Mouse (Mus musculus) embryonic fibroblast, embryonic 13.5 days (primary cell): ENCODE data around the gene Tmem200a. TPM values are rescaled to one million over a fixed set of nuclear protein-coding genes. Genes with fewer than 3 reads are reported as not detected.

Experiments used
- H3K27ac ChIP-seq: 2 replicates; pipeline ENCODE4 v1.5.1; 2012; ENCODE audit warnings: low read length, control low read depth, inconsistent platforms; ENCODE audit not compliant: insufficient read depth
- H3K4me1 ChIP-seq: 2 replicates; pipeline ENCODE4 v1.6.1; 2011; ENCODE audit warnings: low read length; ENCODE audit not compliant: control insufficient read depth, insufficient read depth
- H3K4me3 ChIP-seq: 2 replicates; pipeline ENCODE4 v1.5.1; 2011; ENCODE audit warnings: mild to moderate bottlenecking, control low read depth, low read length; ENCODE audit not compliant: insufficient read depth
- CTCF ChIP-seq: IDR thresholded peaks from 2 replicates; pipeline ENCODE4 v1.5.1; 2011; ENCODE audit warnings: mild to moderate bottlenecking, control low read depth, low read length, moderate library complexity, borderline replicate concordance; ENCODE audit not compliant: insufficient read depth
- POLR2A ChIP-seq: IDR thresholded peaks from 2 replicates; pipeline ENCODE4 v1.6.1; 2011; ENCODE audit warnings: low read depth, mild to moderate bottlenecking, control low read depth, low read length, moderate library complexity
- polyA plus RNA-seq: library from polyadenylated mRNA; stranded (reverse); fragments of >200 nt; gene quantifications from 2 replicates; pipeline ENCODE4 v1.2.4, GENCODE M21; 2011; ENCODE audit warnings: low read depth; ENCODE audit not compliant: missing spikeins, insufficient read length

The Tmem200a gene
- polyA plus RNA-seq, result 9.8 and 29.3 TPM in 2 replicates

DNA sequence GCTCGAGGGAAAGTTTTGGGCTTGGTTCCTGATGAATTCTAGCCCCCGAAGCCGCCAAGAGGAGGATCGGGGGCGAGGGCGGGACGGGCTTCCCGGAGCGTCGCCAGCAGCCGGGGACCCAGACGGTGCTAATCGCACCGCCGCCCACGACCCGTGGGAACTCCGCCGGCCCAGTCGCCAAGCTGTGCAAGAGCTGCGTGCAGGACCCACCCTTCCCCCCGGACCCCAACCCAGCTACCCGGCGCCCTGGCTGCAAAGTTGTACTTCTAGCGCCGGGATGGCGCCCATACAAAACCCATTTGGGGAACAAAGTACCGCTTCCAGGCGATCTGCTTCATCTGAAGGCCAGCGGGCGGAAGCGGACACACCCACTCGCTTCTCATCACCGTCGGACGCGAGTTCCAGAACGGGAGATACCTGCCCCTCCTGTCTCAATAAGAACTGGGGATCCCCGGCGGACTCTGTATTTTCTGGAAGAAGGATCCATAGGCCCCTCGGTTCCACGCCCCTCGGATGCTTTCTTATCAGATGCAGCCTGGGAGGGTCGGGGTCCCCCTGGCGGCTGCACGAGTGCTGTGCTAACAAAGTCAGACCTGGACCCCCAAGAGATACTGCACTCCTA is at the start of gene Tmem200a:
Gene Tmem200a (minus strand): TSS at position 532 of the 622 bp plus-strand sequence.
- Histone ChIP-seq H3K4me3 (peak within 1 kb of the TSS; percentile 66), H3K4me1 (no peaks in the 10 kb centered on the region; the same call in 1 of the 2 replicates), H3K27ac (no peak within 1 kb of the TSS)
- TF ChIP-seq CTCF (peak; percentile 34; the same call in 1 of the 2 replicates), POLR2A (no peak)

DNA sequence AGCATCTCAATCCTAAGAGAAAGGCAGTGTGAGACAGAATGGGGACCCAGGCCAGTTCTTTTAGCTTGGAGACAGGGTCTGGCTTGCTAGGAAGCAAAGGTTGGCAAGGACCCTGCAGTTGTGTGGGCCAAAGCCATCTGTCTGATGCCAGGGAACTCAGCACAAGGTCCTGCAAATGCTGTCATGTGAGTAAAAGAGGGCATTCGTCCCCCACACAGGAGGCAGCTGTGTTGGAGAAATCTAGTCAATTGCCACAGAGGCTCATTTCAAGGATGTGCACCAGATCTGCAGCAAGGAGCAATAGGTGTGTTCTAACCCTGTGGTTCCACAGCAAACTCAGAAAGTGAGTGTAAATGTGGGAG is 41.0 kb upstream of the Tmem200a start:
- Histone ChIP-seq H3K4me3 (no peak overlapping the region), H3K27ac (no peak overlapping the region), H3K4me1 (no peaks in the 10 kb centered on the region; the same call in 1 of the 2 replicates)
- no peak for TF ChIP-seq POLR2A
- no peak for TF ChIP-seq CTCF

DNA sequence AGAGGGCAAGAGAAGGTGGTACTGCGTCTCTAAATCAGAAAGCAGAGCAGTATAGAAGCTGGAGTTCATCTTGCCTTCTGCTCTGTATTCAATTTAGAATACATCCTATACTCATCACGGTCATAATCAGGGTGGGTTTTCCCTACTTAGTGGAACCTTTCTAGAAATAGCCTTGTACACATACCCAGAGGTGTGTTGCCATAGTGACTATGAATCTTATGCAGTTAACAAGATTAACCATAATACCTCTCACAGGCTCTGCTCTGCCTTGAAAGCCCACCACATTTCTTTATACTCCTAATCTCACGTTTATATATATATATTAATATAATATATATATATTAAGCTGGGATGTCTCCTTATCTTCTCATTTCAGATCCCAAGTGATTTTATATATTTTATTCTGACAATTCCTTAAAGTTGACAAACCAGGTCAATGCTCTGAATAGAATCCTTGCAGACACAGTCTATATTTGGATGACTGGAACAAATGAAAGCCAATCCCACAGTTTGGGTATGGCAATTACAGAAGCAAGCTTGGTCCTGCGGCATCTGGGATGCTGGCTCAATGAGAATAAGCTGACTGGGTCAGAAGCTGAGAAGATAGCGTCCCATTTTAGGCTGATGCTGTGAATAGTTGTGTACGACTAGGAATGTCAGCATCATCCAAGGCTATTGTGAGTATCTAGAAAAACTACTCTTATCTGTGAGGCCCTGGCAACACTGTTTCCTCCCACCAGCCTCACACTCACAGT is 40.4 kb upstream of the Tmem200a start:
- Histone ChIP-seq H3K4me3 (no peak overlapping the region), H3K4me1 (no peaks in the 10 kb centered on the region; the same call in 1 of the 2 replicates), H3K27ac (no peak overlapping the region)
- no peak for TF ChIP-seq CTCF
- TF ChIP-seq POLR2A, result no peak

DNA sequence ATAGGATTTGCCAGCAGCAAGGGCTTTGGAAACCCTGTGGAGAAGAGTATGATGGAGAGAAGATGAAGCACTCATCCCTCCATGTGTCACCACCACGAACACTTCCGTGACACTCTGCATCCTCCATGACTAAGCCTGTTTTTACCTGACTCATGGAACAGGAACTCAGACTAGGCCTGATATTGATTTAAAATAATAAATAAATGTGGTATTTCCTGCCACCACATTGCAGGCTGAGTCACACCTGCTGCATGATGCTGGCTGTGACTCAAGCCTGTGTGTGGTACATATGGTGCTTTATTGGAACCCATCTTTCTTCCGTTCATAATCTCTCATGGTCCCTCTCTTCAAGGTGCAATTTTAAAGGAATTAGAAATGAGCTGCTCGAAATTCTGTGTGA is 35.6 kb upstream of the Tmem200a start:
- TF ChIP-seq CTCF (no peak), POLR2A (no peak)
- no peak overlapping the region for H3K27ac ChIP-seq
- no peak overlapping the region for H3K4me3 ChIP-seq
- H3K4me1 ChIP-seq, result no peaks in the 10 kb centered on the region; the same call in 1 of the 2 replicates

DNA sequence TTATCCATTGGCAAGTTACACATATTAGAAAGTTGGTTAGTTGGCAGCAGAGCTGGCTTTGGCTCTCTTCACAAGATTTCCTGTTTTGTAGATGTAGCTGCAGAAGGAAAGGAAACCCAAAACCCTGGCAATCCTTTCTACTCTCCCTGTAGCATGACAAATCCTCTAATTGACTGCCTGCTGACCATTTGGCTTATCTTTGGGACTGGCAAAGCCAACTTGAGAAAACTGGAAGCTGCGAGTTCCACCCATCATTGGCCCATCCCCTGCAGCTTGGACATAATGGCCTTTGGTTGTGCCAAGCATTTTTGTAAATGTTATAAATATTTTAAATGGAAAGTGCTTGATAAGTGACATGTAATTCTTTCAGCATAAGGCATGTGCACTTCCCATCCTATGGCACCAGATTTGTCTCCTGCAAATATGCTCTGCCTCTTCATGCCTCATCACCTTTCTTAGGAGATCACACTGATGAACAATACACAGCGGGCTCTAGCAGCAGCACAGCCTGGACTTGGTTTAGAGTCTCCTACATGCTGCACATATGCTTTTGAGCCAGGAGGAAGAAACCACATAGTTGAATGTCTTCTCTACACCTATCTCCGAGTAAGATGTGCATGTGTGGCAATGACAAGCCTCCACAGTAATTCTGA is 24.6 kb upstream of the Tmem200a start:
- no peak overlapping the region for H3K27ac ChIP-seq
- TF ChIP-seq POLR2A (no peak), CTCF (no peak)
- H3K4me3 ChIP-seq, result no peak overlapping the region
- no peaks in the 10 kb centered on the region for H3K4me1 ChIP-seq

DNA sequence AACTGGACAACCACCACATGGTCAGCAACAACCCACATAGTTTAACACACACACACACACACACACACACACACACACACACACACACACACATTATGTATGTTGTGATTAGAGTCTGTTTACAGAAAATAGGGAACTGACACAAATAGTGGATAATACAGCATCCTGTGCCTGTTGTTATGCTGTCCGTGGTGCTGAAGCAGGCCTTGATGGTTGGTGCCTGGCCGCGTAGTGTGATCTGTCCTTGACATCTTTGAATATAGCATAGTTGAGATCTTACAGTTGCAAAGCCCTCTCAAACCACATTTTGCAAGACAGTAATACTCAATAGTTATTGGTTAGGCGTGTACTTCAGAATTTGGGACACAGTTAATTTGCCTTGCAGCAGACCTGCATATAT is 3.2 kb upstream of the Tmem200a start:
- TF ChIP-seq POLR2A, result no peak
- H3K4me3 ChIP-seq, result no peak overlapping the region
- H3K4me1 ChIP-seq, result no peaks in the 10 kb centered on the region
- H3K27ac ChIP-seq, result no peak overlapping the region

DNA sequence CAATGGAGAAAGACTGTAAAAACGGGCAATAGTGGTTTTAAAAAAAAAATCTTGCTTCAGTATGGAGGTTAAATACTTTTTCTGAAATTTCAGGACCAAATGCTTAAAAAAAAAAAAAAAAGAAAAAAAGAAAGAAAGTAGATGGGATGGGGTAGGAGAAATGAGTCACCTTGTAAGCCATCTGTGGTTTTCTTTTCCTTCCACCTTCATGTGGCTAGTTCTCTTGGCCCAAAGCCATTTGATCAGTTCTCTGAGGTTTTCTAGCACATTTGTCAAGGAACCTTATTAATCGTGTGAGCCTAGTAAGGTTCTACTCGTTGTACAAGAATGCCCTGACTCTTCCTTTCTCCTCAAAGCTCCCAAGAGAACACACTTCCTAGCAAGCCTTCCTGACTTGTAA is 826 bp upstream of the Tmem200a start:
- H3K4me3 ChIP-seq, result no peak overlapping the region
- TF ChIP-seq POLR2A, result no peak
- TF ChIP-seq CTCF, result no peak
- H3K27ac ChIP-seq, result no peak overlapping the region
- H3K4me1 ChIP-seq, result no peaks in the 10 kb centered on the region; the same call in 1 of the 2 replicates

DNA sequence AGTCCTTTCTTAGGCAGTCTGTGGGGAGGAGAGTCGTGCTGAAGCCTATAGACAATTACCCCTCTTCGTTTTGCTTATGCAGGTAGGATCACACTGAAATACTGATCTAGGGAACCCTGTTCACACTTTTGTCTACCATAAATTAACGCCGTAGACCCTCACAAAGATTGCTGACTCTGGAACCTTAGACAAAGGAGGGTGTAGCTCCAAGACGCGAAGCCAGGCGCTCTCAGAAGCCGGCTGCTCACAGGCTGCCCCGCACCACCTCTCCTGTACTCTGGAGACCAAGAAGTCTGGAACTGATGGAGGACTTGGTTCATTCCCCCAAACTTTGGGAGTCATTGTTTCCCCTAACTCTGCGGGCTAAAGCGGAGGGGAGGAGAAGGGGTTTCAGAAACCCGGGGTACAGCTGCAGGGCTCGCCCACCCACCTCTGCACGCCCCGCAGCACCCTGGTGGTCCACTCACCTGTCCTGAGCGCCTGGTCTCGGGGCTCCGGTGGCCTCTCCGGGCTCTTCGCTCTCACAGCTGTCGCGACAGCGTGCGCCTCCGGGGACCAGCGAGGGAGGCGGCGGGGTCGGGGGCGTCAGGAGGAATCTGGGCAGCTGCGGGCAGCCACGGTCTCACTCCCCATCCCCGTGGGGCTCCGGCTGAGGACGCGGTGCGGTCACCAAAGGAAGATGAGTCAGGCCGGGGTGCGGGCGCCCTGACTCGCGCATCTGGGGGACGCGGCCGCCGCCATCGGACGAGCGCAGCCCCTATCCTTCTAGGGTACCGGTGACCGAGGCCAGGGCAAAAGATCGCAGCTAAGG is 976 bp downstream of the Tmem200a start, which contains the start of gene Gm9767:
Gene Gm9767 (plus strand): TSS at position 585 of the 811 bp plus-strand sequence.
- TF ChIP-seq POLR2A (no peak), CTCF (no peak)
- Histone ChIP-seq H3K4me1 (no peaks in the 10 kb centered on the region; the same call in 1 of the 2 replicates), H3K27ac (no peak within 1 kb of the TSS), H3K4me3 (peak within 1 kb of the TSS; percentile 66)

DNA sequence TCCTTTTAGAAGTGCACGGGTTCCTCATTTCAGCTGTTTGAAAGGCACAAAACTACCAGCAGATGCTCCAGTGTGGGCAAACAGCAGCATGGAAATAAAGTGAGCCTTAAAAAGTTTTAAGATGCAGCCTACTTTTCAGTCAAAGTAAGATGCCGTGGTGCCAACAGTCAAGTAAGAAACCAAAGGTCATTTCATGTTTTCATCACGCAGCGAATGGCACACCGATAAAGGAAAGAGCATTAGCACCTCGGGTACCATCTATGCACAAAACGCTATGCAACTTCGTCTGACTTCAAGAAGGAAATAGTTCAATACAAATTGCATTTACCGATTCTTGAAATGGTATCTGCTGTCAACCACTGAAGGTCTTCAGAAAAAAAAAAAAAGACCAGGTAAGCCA is 1.9 kb downstream of the Tmem200a start:
- TF ChIP-seq CTCF, result no peak
- no peak for TF ChIP-seq POLR2A
- Histone ChIP-seq H3K4me3 (peak overlapping the region; percentile 50), H3K4me1 (peaks cover 1% of the 10 kb centered on the region; the same call in 1 of the 2 replicates), H3K27ac (no peak overlapping the region)

DNA sequence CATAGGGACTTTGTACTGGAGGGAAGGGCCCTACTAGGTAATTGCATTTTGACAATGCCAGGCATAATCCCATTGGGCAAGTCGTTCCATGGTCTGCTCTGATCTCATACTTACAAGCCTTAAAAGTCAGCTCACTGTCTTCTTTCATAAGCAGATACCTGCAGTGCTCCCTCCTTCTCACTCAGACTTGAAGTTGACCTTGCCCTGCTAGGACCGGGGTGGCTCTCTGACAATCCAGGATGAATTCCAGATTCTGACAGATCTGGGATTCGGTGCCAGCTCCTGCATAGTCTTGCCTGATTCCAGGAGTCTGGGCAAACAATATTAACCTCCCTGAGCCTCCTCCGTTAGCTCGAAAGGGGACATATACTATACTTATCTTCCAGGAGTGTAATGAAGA is 6.9 kb downstream of the Tmem200a start:
- Histone ChIP-seq H3K4me3 (no peak overlapping the region), H3K4me1 (peaks cover 2% of the 10 kb centered on the region; the same call in 1 of the 2 replicates), H3K27ac (no peak overlapping the region)
- TF ChIP-seq CTCF (no peak), POLR2A (no peak)
